Mouse (Mus musculus) embryo, embryonic 11.5 days (tissue): ENCODE measurements around the gene Ptcra.
"Not testable (repeated sequence)": the region's sequence is repeated elsewhere in the genome, so short reads cannot be mapped to it uniquely, and the experiment has no call there.

Experiments
- DNase-seq: peaks from one replicate; pipeline ENCODE4 v3.0.0-alpha.2; 2012; ENCODE audit warnings: low read depth, low spot score

The Ptcra gene

DNA sequence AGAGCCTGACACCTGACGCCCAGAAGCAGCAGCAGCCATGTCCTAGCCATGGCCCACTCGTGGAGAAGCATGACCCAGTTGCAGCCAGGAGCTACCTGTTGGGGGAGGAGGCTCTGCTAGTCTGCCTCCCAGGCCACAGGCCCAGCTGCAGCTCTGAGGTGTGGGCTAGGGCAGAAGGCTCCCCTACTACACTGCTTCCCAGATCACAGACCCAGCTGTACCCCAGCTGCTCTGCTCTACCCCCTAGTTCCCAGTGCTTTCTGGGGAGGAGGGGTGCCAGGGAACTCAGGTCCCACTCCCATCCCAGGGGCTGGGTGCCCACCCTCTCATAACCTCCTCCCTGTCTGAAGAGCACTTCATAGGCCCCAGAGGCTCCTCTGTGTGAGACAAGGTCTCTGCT lies at the start of gene Ptcra:
TSS of gene Ptcra (minus strand) at position 169 of the 400 bp plus-strand sequence.
- no peak for DNase-seq

GRCm38 (mm10) chr17:46812442-46812841 lies 48.9 kb upstream of the Ptcra start:
- DNase-seq, result no peak

DNA sequence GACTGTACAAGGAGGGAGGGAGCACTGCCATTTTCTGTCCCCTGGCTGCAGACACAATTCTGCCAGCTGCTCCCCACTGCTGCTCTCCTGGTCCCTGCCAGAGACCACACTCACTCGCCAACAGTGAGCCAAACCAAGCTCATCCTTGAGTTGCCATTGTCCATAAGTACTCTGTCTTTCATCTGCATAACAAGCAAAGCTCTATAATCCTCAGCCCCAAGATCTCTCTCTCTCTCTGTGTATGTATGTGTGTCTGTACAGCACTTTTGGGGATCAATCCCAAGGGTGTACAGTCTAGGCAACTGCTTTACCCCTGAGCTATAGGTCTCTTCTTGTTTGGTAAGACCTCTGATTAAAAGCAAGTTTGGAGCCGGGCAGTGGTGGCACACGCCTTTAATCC lies 47.2 kb upstream of the Ptcra start:
- DNase-seq, result no peak

DNA sequence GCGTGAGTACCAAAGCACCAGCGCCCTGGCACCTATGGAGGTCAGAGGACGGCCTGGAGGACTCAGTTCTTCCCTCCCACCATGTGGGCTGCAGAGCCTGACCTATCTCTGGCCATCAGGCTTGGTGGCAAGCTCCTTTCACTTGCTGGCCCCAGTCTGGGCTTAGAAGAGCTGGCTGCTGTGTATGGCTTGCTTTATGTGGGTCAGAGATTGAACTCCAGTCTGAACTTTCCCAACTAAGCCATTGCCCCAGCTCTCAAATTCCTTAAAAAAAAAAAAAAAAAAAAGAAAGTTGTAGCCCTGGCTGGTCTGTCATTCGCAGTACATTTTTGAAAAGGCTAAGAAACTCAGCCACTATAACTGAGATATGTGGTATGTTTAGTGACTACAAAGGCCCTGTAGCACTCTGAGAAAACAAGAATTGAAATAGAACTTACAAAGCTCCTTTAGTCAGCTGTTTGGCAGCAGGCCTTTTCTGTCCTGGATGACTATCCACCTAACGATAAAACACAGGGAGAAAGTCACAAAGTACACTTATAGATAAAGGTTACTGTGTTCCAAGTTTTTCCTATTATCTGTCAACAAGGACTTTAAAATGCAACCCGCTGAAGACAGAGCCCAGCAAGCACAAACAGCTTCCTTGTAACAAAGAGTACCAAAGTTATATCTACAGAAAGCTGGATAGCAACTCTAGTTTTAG lies 45.8 kb upstream of the Ptcra start:
- no peak for DNase-seq

DNA sequence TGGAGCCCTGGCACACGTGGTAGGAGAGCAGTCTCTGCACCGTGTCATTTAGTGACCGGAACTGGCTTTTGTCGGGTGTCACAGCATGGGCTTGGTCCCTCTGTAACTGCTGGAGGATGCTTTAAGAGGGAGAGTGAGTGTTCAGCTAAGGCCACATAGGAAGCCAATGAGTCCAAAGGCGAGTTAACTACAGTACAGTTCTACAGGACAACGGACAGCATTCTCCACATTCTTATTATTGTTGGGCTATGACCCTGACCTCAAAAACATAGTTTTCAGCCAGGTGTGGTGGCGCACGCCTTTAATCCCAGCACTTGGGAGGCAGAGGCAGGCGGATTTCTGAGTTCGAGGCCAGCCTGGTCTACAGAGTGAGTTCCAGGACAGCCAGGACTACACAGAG lies 44.9 kb upstream of the Ptcra start:
- DNase-seq, result no peak

- no peak for DNase-seq
These were observed 38.2 kb upstream of the Ptcra start for GRCm38 (mm10) chr17:46801761-46802160.

GRCm38 (mm10) chr17:46799680-46800079 lies 36.2 kb upstream of the Ptcra start:
- no peak for DNase-seq

- DNase-seq, result no peak
These were observed 33.9 kb upstream of the Ptcra start for GRCm38 (mm10) chr17:46797386-46797785.

- DNase-seq, result no peak
These were observed 33.2 kb upstream of the Ptcra start for GRCm38 (mm10) chr17:46796743-46797142.

GRCm38 (mm10) chr17:46792963-46793362 lies 29.5 kb upstream of the Ptcra start:
- DNase-seq, result no peak

DNA sequence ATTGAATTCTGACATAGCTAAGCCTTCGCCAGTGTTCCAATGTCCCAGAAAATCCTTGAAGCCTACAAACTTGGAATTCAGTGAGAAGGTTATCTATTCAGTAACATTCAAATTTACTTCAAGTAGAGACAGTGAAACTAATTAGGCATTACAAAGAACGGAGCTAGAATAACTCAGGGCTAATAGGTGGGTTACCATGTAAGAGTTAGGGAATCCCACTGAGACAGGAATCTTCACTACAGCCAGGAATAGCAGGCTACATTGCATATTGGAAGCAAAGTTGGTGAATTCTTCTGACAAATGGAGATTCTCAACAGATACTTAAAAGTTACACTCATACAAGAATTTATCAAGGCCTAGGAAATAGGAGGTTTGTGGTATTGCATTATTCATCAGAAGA lies 24.5 kb upstream of the Ptcra start:
- DNase-seq, result not testable (repeated sequence)

DNA sequence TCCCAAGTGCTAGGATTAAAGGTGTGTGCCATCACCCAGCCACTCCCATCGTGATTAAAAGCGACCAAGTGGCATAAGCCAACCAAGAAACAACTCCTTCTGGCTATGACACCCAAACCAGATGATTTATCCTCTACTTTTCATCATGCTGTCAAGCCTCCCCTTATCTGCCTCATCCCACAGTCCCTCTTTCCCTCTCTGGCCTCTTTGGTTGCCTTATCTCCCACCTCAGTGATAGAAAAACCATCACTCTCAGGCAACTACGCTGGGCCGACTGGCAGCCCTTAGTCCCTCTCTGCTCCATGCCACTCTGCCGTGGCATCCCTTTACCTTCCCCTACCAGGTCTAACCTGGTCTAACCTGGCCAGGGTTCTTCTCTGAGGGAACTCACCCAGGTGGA lies 23.4 kb upstream of the Ptcra start:
- DNase-seq, result no peak

DNA sequence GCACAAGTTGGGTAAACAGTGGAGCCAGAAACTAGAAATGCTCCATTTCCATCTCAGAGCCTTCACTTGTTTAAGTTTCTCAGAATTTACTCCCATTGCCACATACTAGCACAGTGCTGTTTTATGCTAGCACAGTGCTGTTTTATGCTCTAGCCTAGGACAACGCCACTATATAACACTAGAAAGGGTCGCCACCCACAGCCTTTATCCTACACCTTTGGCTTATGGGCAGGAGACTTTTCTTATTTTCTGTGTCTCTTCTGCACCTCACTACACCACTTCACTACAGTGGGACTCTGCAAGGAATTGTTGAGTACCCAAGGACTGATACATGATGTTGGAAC lies 19.7 kb upstream of the Ptcra start:
- no peak for DNase-seq

DNA sequence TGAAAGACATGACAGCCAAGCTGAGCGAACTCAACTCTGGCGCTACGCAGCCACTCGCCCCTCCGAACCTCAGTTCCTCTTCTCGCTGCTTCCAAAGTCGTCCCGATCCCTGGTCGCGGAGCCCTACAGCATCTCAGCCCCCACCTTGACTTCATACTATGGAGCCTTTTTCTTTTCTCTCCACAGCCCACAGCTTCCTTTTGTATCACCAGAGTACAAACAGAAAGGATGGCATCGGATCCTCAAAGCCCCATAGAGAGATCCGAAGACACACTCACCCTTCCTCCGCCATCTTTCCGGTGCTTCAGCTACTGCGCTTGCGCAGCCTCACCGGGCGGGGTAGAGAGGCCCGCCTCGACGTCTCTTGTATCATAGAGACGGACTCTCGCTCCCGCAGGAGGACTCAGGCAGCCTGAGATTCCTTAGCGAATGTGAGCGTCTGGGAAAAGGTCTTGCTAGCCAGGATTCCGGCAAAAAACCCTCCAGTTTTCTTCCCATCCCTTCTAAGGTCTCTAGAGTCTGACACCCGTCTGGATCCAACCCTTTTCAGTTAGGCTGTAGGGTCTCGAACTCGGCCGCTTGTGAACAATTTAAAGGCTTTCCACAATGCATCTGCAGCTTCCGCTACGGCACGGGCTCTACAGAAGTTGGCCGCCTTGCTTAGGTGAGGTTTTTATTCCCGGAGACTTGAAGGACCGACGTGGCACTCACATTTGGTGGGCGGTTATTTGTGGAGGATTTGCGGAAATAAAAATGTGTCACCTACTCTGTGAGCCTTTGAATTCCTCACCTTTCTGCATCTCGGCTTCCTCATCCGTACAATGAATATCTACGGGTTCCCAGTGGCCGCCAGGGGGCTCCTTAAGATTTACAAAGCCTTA lies 19.1 kb upstream of the Ptcra start, which contains the start of gene Rpl7l1:
TSS of gene Rpl7l1 (minus strand) at position 332 of the 881 bp plus-strand sequence.
- peak; percentile 89 for DNase-seq

DNA sequence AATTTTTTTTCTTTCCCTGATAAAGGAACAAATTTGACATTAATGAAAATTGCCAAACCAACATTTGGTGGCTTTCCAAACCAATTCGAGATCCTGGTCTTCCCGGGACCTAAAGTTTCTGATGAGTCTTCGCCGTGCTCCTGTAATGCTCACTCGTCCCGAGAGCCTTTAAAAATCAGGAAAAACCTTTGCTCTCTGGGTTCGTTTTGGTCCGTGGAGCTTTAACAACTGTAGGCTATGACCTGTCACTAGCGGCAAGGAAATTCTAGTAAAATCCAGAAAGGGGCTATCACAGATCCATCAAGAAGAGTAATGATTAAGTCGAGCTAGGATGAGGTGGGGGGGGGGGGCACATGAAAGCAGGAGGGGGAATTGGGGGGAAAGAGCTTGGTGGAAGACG lies 18.4 kb upstream of the Ptcra start:
- DNase-seq, result no peak

GRCm38 (mm10) chr17:46776087-46776486 lies 12.6 kb upstream of the Ptcra start:
- DNase-seq, result no peak

DNA sequence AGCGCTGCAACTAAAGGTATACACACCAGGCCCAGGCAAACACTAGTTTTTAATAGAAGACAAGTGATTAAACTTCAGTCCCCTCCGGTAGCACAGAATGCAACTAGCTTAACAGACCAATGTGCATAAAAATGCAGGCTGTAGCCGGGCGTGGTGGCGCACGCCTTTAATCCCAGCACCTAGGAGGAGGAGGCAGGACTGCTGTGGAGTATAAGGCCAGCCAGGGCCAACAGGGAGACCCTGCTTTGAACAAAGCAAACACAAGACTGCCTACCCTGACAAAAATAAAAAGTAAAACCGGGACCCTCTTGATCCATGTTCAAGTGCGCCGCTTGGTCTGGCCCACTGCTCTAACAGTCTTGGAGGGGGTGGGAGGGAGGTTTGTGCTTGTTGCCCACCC lies 11.6 kb upstream of the Ptcra start:
- DNase-seq, result no peak

- DNase-seq, result no peak
These were observed 10.6 kb upstream of the Ptcra start for GRCm38 (mm10) chr17:46774131-46774472.

GRCm38 (mm10) chr17:46773278-46774130 lies 10.0 kb upstream of the Ptcra start:
- DNase-seq, result no peak

DNA sequence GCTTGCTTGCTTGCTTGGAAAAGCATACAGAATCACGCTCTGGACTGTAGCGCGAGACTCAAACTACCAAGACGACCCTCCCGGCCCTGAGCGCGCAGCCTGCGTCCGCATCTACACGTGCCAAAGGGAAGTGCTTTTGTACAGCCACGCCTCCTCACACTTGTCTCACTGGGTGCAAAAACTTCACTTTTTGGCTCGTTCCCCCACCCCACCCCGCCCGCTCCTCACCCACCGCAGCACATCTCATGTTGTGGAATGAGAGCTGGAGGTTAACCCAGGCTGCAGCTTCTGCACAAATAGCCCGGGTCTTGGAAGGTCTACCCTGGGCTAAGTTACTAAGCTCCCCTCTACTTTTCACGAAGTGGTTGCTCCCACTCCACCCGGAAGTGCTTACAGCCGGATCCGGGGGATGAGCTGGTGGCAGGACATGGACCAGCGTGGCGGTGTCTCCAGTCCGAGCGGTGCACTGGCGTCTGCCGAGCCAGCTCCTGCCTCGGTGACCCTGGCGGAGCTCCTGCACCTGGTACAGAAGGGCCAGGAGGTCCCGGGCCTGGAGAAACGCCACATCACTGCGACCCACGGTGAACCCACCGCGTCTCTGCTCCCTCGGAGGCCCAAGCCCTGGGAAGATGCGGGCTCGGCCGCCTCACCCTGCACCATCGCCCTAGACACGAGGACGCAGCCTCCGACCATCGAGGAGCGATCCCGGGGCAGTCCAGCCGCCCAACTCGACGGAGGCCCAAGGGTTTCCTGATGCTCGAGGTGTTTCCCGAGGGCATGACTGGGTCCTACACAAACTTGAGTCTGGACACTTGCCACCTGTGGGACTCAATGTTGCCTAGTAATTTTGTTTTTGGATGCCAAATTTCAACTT lies 9.1 kb upstream of the Ptcra start, which contains the start of gene 2310039H08Rik:
TSS of gene 2310039H08Rik (plus strand) at position 232 of the 874 bp plus-strand sequence.
- DNase-seq, result peak; percentile 79

- no peak for DNase-seq
These were observed 8.5 kb upstream of the Ptcra start for GRCm38 (mm10) chr17:46772038-46772403.
